Mouse (Mus musculus) liver, postnatal 0 days (tissue): ENCODE measurements around the gene Lig1.

Experiments used
- CTCF ChIP-seq: sonication (generic); IDR thresholded peaks from 2 replicates; pipeline ENCODE4 v1.5.1; 2016; ENCODE audit warnings: antibody characterized with exemption, low read depth
- EP300 ChIP-seq: IDR thresholded peaks from 2 replicates; pipeline ENCODE4 v1.6.1; 2016; ENCODE audit warnings: antibody characterized with exemption, low read depth, mild to moderate bottlenecking

DNA sequence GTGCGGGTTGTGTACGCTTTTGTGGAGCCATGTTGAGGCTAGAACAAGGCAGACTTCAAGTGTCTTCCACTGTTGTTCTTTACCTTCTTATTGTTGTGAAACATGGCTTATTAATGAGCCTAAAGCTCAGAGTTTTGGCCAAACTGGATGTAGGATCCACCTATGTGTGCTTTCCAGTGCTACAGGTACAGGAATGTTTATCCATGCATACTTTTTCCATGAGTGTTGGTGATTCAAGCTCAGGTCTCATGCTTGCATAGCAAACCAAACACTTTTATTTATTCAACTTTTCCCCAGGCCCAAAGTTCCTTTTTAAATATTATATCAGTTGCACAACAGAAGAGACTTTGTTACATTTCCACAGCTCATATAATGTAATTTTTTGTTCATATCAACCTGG is 53.5 kb downstream of the Lig1 start:
- TF ChIP-seq CTCF = no peak
- no peak for TF ChIP-seq EP300
